ENCODE assay signal across 14 mouse cellular contexts in the genomic region with DNA sequence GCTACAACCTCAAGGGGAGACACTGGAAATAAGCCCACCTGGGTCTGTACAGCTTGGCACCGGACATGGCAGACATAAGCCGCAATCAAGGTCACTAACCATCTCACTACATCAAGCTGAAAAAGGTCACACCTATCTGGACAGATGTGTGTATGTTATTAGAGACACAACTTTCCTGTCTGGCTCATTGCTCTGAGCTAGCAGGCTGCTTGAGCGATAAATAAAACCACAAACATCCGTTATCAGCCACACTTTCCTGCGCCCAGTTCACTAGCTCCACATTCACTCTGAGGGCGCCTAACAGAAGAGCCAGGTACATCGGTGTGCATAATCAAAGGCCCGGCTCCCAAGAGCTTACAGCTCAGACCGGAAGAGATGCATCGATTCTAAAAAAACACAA. TPM values are rescaled to one million over a fixed set of nuclear protein-coding genes. Genes with fewer than 3 reads are reported as not detected.
DNase-seq lines count a peak whose midpoint lies in the region; ATAC-seq and TF ChIP-seq lines count a peak whose summit lies in the region.
"Had no signal": no experiment of that assay in that cellular context is flagged by ENCODE, and none has a peak within 500 bp of the region (broad histone marks: within the 10 kb centered on the region; RNA-seq: fewer than 3 reads in every experiment).

No protein-coding gene starts in this region.

- ATAC-seq in heart, embryonic 13.5 days (ENCODE audit: extremely low read depth, insufficient number of reproducible peaks, low FRiP score, low TSS enrichment): no peak
- no peak for ATAC-seq in midbrain, embryonic 11.5 days (ENCODE audit: low FRiP score)
- ATAC-seq in midbrain, embryonic 13.5 days: no peak
- no peak for ATAC-seq in hindbrain, embryonic 13.5 days (ENCODE audit: low FRiP score)
- ATAC-seq in midbrain, postnatal 0 days (ENCODE audit: low FRiP score): no peak

- no peaks in the 10 kb centered on the region for H3K36me3 ChIP-seq in heart, embryonic 13.5 days
- H3K36me3 ChIP-seq in midbrain, embryonic 11.5 days (ENCODE audit: control insufficient read depth, insufficient read depth, low read length): no peaks in the 10 kb centered on the region
- no peaks in the 10 kb centered on the region for H3K36me3 ChIP-seq in midbrain, embryonic 13.5 days
- H3K36me3 ChIP-seq in hindbrain, embryonic 13.5 days: no peaks in the 10 kb centered on the region
- no peaks in the 10 kb centered on the region for H3K36me3 ChIP-seq in midbrain, postnatal 0 days (ENCODE audit: insufficient read depth, low read length)

- no peak for DNase-seq in heart, adult 8-10 months (ENCODE audit: low spot score)
- peak; percentile 88 for DNase-seq in midbrain, embryonic 11.5 days (ENCODE audit: low spot score, missing footprints)
- no peak for DNase-seq in midbrain, postnatal 0 days (ENCODE audit: low spot score)
- DNase-seq in retina, embryonic 14.5 days (ENCODE audit: low spot score): no peak
- DNase-seq in adrenal gland, adult (ENCODE audit: inconsistent age in 2 of 2, low spot score in 1 of 2): no peak
- DNase-seq: adrenal gland, adult 2 months; cerebellum, adult 11-12 months; kidney, adult 18-20 months; thymus, postnatal 4 days had no signal

- H3K9me3 ChIP-seq in heart, embryonic 13.5 days: no peaks in the 10 kb centered on the region
- H3K9me3 ChIP-seq in midbrain, embryonic 11.5 days (ENCODE audit: control insufficient read depth, low read length): no peaks in the 10 kb centered on the region
- H3K9me3 ChIP-seq in midbrain, embryonic 13.5 days: no peaks in the 10 kb centered on the region
- H3K9me3 ChIP-seq in hindbrain, embryonic 13.5 days: no peaks in the 10 kb centered on the region
- no peaks in the 10 kb centered on the region for H3K9me3 ChIP-seq in midbrain, postnatal 0 days (ENCODE audit: low read length)

- H3K4me2 ChIP-seq in heart, embryonic 13.5 days: peak overlapping the region; percentile 86
- H3K4me2 ChIP-seq in midbrain, embryonic 11.5 days: no peak overlapping the region
- H3K4me2 ChIP-seq in midbrain, embryonic 13.5 days (replicated peaks): no peak overlapping the region
- no peak overlapping the region for H3K4me2 ChIP-seq in hindbrain, embryonic 13.5 days
- peak overlapping the region; percentile 56; the same call in 1 of the 2 replicates for H3K4me2 ChIP-seq in midbrain, postnatal 0 days (ENCODE audit: low read depth, low read length, poor library complexity, severe bottlenecking)

- no peak for TF ChIP-seq CTCF in midbrain, postnatal 0 days (IDR thresholded peaks at IDR 0.05)

- peaks cover 8% of the 10 kb centered on the region; the same call in 1 of the 2 replicates for H3K4me1 ChIP-seq in heart, embryonic 13.5 days
- H3K4me1 ChIP-seq in midbrain, embryonic 11.5 days (ENCODE audit: control insufficient read depth, insufficient read depth, low read length): peaks cover 5% of the 10 kb centered on the region
- H3K4me1 ChIP-seq in midbrain, embryonic 13.5 days (replicated peaks): peaks cover 7% of the 10 kb centered on the region; the same call in 1 of the 2 replicates
- H3K4me1 ChIP-seq in hindbrain, embryonic 13.5 days (replicated peaks): peaks cover 10% of the 10 kb centered on the region
- H3K4me1 ChIP-seq in midbrain, postnatal 0 days (ENCODE audit: insufficient read depth, low read length): no peaks in the 10 kb centered on the region

- no peak overlapping the region for H3K27ac ChIP-seq in heart, embryonic 13.5 days (replicated peaks)
- no peak overlapping the region for H3K27ac ChIP-seq in midbrain, embryonic 11.5 days (ENCODE audit: low read depth, low read length)
- H3K27ac ChIP-seq in midbrain, embryonic 13.5 days: no peak overlapping the region
- H3K27ac ChIP-seq in hindbrain, embryonic 13.5 days: no peak overlapping the region
- no peak overlapping the region for H3K27ac ChIP-seq in midbrain, postnatal 0 days (ENCODE audit: low read depth, low read length)

- 28% methylated on average over 10 of the region's 10 CpGs for whole genome bisulfite sequencing in heart, embryonic 13.5 days
- WGBS in midbrain, embryonic 11.5 days: 45% methylated on average over 10 of the region's 10 CpGs
- WGBS in midbrain, embryonic 13.5 days: 46% methylated on average over 10 of the region's 10 CpGs
- WGBS in hindbrain, embryonic 13.5 days: 40% methylated on average over 10 of the region's 10 CpGs
- WGBS in midbrain, postnatal 0 days: 44% methylated on average over 10 of the region's 10 CpGs

- peaks cover 69% of the 10 kb centered on the region for H3K27me3 ChIP-seq in heart, embryonic 13.5 days (replicated peaks)
- peaks cover 37% of the 10 kb centered on the region for H3K27me3 ChIP-seq in midbrain, embryonic 11.5 days (ENCODE audit: control insufficient read depth, insufficient read depth, low read length)
- peaks cover 62% of the 10 kb centered on the region for H3K27me3 ChIP-seq in midbrain, embryonic 13.5 days
- peaks cover 68% of the 10 kb centered on the region for H3K27me3 ChIP-seq in hindbrain, embryonic 13.5 days
- H3K27me3 ChIP-seq in midbrain, postnatal 0 days (ENCODE audit: insufficient read depth, low read length): peaks cover 40% of the 10 kb centered on the region

- peak overlapping the region; percentile 58 for H3K4me3 ChIP-seq in heart, embryonic 13.5 days
- H3K4me3 ChIP-seq in midbrain, embryonic 11.5 days (ENCODE audit: low read depth, low read length): no peak overlapping the region
- no peak overlapping the region for H3K4me3 ChIP-seq in midbrain, embryonic 13.5 days (replicated peaks)
- H3K4me3 ChIP-seq in hindbrain, embryonic 13.5 days: peak overlapping the region; percentile 43; the same call in 1 of the 2 replicates
- H3K4me3 ChIP-seq in midbrain, postnatal 0 days (ENCODE audit: low read depth, low read length): no peak overlapping the region
- H3K4me3 ChIP-seq: myocyte had no signal

- H3K9ac ChIP-seq in heart, embryonic 13.5 days: no peak overlapping the region
- H3K9ac ChIP-seq in midbrain, embryonic 11.5 days (ENCODE audit: low read length): no peak overlapping the region
- H3K9ac ChIP-seq in midbrain, embryonic 13.5 days (replicated peaks): no peak overlapping the region
- H3K9ac ChIP-seq in hindbrain, embryonic 13.5 days: no peak overlapping the region
- no peak overlapping the region for H3K9ac ChIP-seq in midbrain, postnatal 0 days (replicated peaks; ENCODE audit: low read length, poor library complexity, severe bottlenecking)

RNA-seq across cellular contexts. Expression of gene Oprd1, which starts 0.8 kb away (rescaled TPM):
- polyA plus RNA-seq in heart, embryonic 13.5 days (2015; fragmentation: Nextera tagmentation; extraction: Ambion mirVana): 0.96 and 1.3 TPM in 2 replicates
- total RNA-seq in heart, adult 8-10 months (2022): under 1 TPM; 0.09 to 0.28 (median 0.21) TPM
- 0.04 and 0.08 TPM in 2 replicates for polyA plus RNA-seq in midbrain, embryonic 11.5 days (2014; fragmentation: Nextera tagmentation; extraction: Ambion mirVana)
- 0.09 and 0.24 TPM in 2 replicates for polyA plus RNA-seq in midbrain, embryonic 13.5 days (2015; fragmentation: Nextera tagmentation; extraction: Ambion mirVana)
- polyA plus RNA-seq in hindbrain, embryonic 13.5 days (2015; fragmentation: Nextera tagmentation; extraction: Ambion mirVana): 0.44 and 0.48 TPM in 2 replicates
- 2.2 and 2.6 TPM in 2 replicates for total RNA-seq in midbrain, postnatal 0 days (2014; rRNA removed)
- 0.65 and 0.79 TPM in 2 replicates for polyA plus RNA-seq in midbrain, postnatal 0 days (2015; fragmentation: Nextera tagmentation; extraction: Ambion mirVana)
- total RNA-seq: liver, adult 2 months had no signal
- polyA plus RNA-seq: liver, adult 2 months; myocyte had no signal

Comparison
In these comparisons a context has a peak if more than half of its experiments do, and no peak if none do; other contexts are left out.
1. H3K4me2 ChIP-seq: peak in heart, embryonic 13.5 days (single experiment) and midbrain, postnatal 0 days (single experiment); none in midbrain, embryonic 11.5 days (single experiment), midbrain, embryonic 13.5 days (single experiment) and hindbrain, embryonic 13.5 days (single experiment).
2. H3K4me3 ChIP-seq: peak in heart, embryonic 13.5 days (single experiment) and hindbrain, embryonic 13.5 days (single experiment); none in midbrain, embryonic 11.5 days (single experiment), midbrain, embryonic 13.5 days (single experiment) and midbrain, postnatal 0 days (single experiment).